12 mouse cellular contexts compared by ENCODE assay signal in the genomic region with DNA sequence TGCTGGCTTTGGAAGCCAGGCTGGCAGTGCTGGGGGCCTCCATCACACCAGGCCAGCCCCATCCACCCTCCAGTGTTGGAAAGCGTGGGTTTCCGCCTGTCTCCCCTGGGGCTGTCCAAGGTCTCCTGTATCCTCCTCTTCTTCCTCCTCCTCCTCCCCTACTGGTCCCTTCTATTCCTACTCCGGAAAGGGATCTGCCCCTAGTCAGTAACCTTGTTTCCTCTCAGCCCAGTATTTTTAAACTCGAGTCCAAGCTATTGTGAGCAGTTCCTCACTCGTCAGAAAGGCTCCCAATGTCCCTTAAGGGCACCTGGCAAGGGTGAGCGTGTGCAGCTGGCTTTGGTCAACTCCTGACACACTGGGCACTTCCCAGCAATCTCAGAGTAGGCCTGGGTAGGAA. TPM values are rescaled to one million over a fixed set of nuclear protein-coding genes. Genes with fewer than 3 reads are reported as not detected.
DNase-seq lines count a peak whose midpoint lies in the region; ATAC-seq and TF ChIP-seq lines count a peak whose summit lies in the region.
"Had no signal": no experiment of that assay in that cellular context is flagged by ENCODE, and none has a peak within 500 bp of the region (broad histone marks: within the 10 kb centered on the region; RNA-seq: fewer than 3 reads in every experiment).

No protein-coding gene starts in this region.

- 61% methylated on average over 6 of the region's 6 CpGs for WGBS in heart, embryonic 11.5 days (ENCODE audit: insufficient replicate concordance)
- WGBS in spleen, adult 2 months: 23% methylated on average over 6 of the region's 6 CpGs
- WGBS in kidney, postnatal 0 days: 47% methylated on average over 6 of the region's 6 CpGs
- WGBS in stomach, embryonic 16.5 days: 66% methylated on average over 6 of the region's 6 CpGs
- 79% methylated on average over 6 of the region's 6 CpGs for WGBS in forebrain, embryonic 13.5 days

- TF ChIP-seq POLR2A in spleen, adult 2 months (IDR thresholded peaks at IDR 0.05; ENCODE audit: low read depth, low read length): no peak

- peak; percentile 98 for DNase-seq in heart, adult 11 months
- DNase-seq in spleen, adult 2 months (ENCODE audit: low read depth in 1 of 2, low spot score in 2 of 2): no peak
- no peak for DNase-seq in spleen, postnatal 14 days (ENCODE audit: low spot score in 2 of 2)
- peak; percentile 51 for DNase-seq in kidney, postnatal 0 days (ENCODE audit: low spot score)
- DNase-seq in urinary bladder, postnatal 4 days (ENCODE audit: low spot score in 2 of 2): no peak
- DNase-seq: forebrain, postnatal 0 days; lung, adult 2 months had no signal

- no peaks in the 10 kb centered on the region for H3K27me3 ChIP-seq in heart, embryonic 11.5 days (ENCODE audit: control insufficient read depth, insufficient read depth, low read length)
- H3K27me3 ChIP-seq in spleen, adult 2 months (ENCODE audit: control insufficient read depth, insufficient read depth, low read length): no peaks in the 10 kb centered on the region
- H3K27me3 ChIP-seq in kidney, postnatal 0 days (ENCODE audit: insufficient read depth, low read length): no peaks in the 10 kb centered on the region
- H3K27me3 ChIP-seq in stomach, embryonic 16.5 days (ENCODE audit: control insufficient read depth, insufficient read depth, low read length): no peaks in the 10 kb centered on the region
- H3K27me3 ChIP-seq in forebrain, embryonic 13.5 days: peaks cover 15% of the 10 kb centered on the region
- H3K27me3 ChIP-seq: hindbrain, embryonic 13.5 days had no signal

- H3K36me3 ChIP-seq in heart, embryonic 11.5 days (ENCODE audit: control insufficient read depth, insufficient read depth, low read length): no peaks in the 10 kb centered on the region; the same call in 1 of the 2 replicates
- peaks cover 9% of the 10 kb centered on the region for H3K36me3 ChIP-seq in spleen, adult 2 months (ENCODE audit: control insufficient read depth, insufficient read depth, low read length)
- H3K36me3 ChIP-seq in kidney, postnatal 0 days (ENCODE audit: insufficient read depth, low read length): no peaks in the 10 kb centered on the region
- no peaks in the 10 kb centered on the region for H3K36me3 ChIP-seq in stomach, embryonic 16.5 days (ENCODE audit: control insufficient read depth, insufficient read depth, low read length)
- no peaks in the 10 kb centered on the region for H3K36me3 ChIP-seq in forebrain, embryonic 13.5 days (ENCODE audit: poor library complexity, severe bottlenecking)
- H3K36me3 ChIP-seq: hindbrain, embryonic 13.5 days had no signal

- no peak overlapping the region for H3K4me2 ChIP-seq in heart, embryonic 11.5 days
- H3K4me2 ChIP-seq in kidney, postnatal 0 days (ENCODE audit: low read length): peak overlapping the region; percentile 22
- H3K4me2 ChIP-seq in stomach, embryonic 16.5 days (ENCODE audit: low read depth, low read length): no peak overlapping the region
- H3K4me2 ChIP-seq in forebrain, embryonic 13.5 days: no peak overlapping the region
- H3K4me2 ChIP-seq: hindbrain, embryonic 13.5 days had no signal

- H3K4me3 ChIP-seq in heart, embryonic 11.5 days (ENCODE audit: low read depth, low read length): no peak overlapping the region
- no peak overlapping the region for H3K4me3 ChIP-seq in spleen, adult 2 months (ENCODE audit: extremely low read depth, insufficient read depth, insufficient read length)
- no peak overlapping the region for H3K4me3 ChIP-seq in kidney, postnatal 0 days (replicated peaks; ENCODE audit: low read depth, low read length)
- H3K4me3 ChIP-seq in stomach, embryonic 16.5 days (replicated peaks; ENCODE audit: low read length): no peak overlapping the region
- H3K4me3 ChIP-seq in forebrain, embryonic 13.5 days: no peak overlapping the region
- H3K4me3 ChIP-seq: hindbrain, embryonic 13.5 days had no signal

- no peak overlapping the region for H3K9ac ChIP-seq in heart, embryonic 11.5 days (ENCODE audit: low read depth, low read length)
- no peak overlapping the region for H3K9ac ChIP-seq in kidney, postnatal 0 days (ENCODE audit: low read depth, low read length)
- peak overlapping the region; percentile 9; the same call in 1 of the 2 replicates for H3K9ac ChIP-seq in stomach, embryonic 16.5 days (ENCODE audit: low read length)
- H3K9ac ChIP-seq in forebrain, embryonic 13.5 days: no peak overlapping the region
- H3K9ac ChIP-seq: forebrain, postnatal 0 days; hindbrain, embryonic 13.5 days had no signal

- H3K27ac ChIP-seq in heart, embryonic 11.5 days (ENCODE audit: low read depth, low read length): no peak overlapping the region
- H3K27ac ChIP-seq in spleen, adult 2 months (ENCODE audit: insufficient read depth, low read length): peak overlapping the region; percentile 83
- peak overlapping the region; percentile 15 for H3K27ac ChIP-seq in kidney, postnatal 0 days
- peak overlapping the region; percentile 47 for H3K27ac ChIP-seq in stomach, embryonic 16.5 days (ENCODE audit: low read length)
- no peak overlapping the region for H3K27ac ChIP-seq in forebrain, embryonic 13.5 days
- H3K27ac ChIP-seq: hindbrain, embryonic 13.5 days had no signal

- no peaks in the 10 kb centered on the region for H3K9me3 ChIP-seq in heart, embryonic 11.5 days (replicated peaks; ENCODE audit: control insufficient read depth, low read length)
- no peaks in the 10 kb centered on the region for H3K9me3 ChIP-seq in kidney, postnatal 0 days (replicated peaks; ENCODE audit: low read length)
- no peaks in the 10 kb centered on the region for H3K9me3 ChIP-seq in stomach, embryonic 16.5 days (replicated peaks; ENCODE audit: control insufficient read depth, low read length)
- H3K9me3 ChIP-seq in forebrain, embryonic 13.5 days (replicated peaks): no peaks in the 10 kb centered on the region
- H3K9me3 ChIP-seq: hindbrain, embryonic 13.5 days had no signal

- peaks cover 19% of the 10 kb centered on the region for H3K4me1 ChIP-seq in heart, embryonic 11.5 days (ENCODE audit: control insufficient read depth, insufficient read depth, low read length)
- H3K4me1 ChIP-seq in spleen, adult 2 months (ENCODE audit: control insufficient read depth, insufficient read depth, insufficient read length): peaks cover 52% of the 10 kb centered on the region; the same call in 1 of the 2 replicates
- peaks cover 15% of the 10 kb centered on the region; the same call in 1 of the 2 replicates for H3K4me1 ChIP-seq in kidney, postnatal 0 days (replicated peaks; ENCODE audit: insufficient read depth, low read length)
- peaks cover 38% of the 10 kb centered on the region for H3K4me1 ChIP-seq in stomach, embryonic 16.5 days (ENCODE audit: control insufficient read depth, insufficient read depth, low read length)
- H3K4me1 ChIP-seq in forebrain, embryonic 13.5 days: peaks cover 23% of the 10 kb centered on the region

- no peak for TF ChIP-seq CTCF in spleen, adult 2 months (IDR thresholded peaks at IDR 0.05; ENCODE audit: extremely low read depth, insufficient read depth, insufficient read length, insufficient replicate concordance)
- no peak for TF ChIP-seq CTCF in kidney, postnatal 0 days (IDR thresholded peaks at IDR 0.05; ENCODE audit: low read depth)

- no peak for ATAC-seq in heart, embryonic 11.5 days (replicated peaks; ENCODE audit: insufficient number of reproducible peaks, low FRiP score, low TSS enrichment)
- no peak for ATAC-seq in kidney, postnatal 0 days (replicated peaks; ENCODE audit: low FRiP score, low read depth)
- ATAC-seq in stomach, embryonic 16.5 days (ENCODE audit: insufficient read depth, low FRiP score): no peak; the same call in 1 of the 2 replicates
- ATAC-seq in forebrain, embryonic 13.5 days: no peak
- ATAC-seq: forebrain, postnatal 0 days had no signal

RNA-seq across cellular contexts. Expression of a gene that starts 5.3 kb away (rescaled TPM):
- 1.6 TPM in 2 replicates for polyA plus RNA-seq in heart, embryonic 11.5 days (2014; fragmentation: Nextera tagmentation; extraction: Ambion mirVana)
- polyA plus RNA-seq in spleen, adult 2 months (2012; rRNA removed): 82.8 and 87.0 TPM in 2 replicates
- polyA plus RNA-seq in kidney, postnatal 0 days (2015; fragmentation: Nextera tagmentation; extraction: Ambion mirVana): 2.3 and 2.4 TPM in 2 replicates
- 4.2 TPM in 2 replicates for polyA plus RNA-seq in stomach, embryonic 16.5 days (2015; fragmentation: Nextera tagmentation; extraction: Ambion mirVana)
- 1.3 TPM in 2 replicates for polyA plus RNA-seq in forebrain, embryonic 13.5 days (2015; fragmentation: Nextera tagmentation; extraction: Ambion mirVana)

RNA-seq across cellular contexts. Expression of a gene that starts 6.6 kb away (rescaled TPM):
- polyA plus RNA-seq in heart, embryonic 11.5 days (2014; fragmentation: Nextera tagmentation; extraction: Ambion mirVana): 0.27 and 0.59 TPM in 2 replicates
- 0.16 and 0.54 TPM in 2 replicates for polyA plus RNA-seq in spleen, adult 2 months (2012; rRNA removed)
- polyA plus RNA-seq in kidney, postnatal 0 days (2015; fragmentation: Nextera tagmentation; extraction: Ambion mirVana): 0.49 TPM in 1 of 2 replicates, not detected in the other
- polyA plus RNA-seq in stomach, embryonic 16.5 days (2015; fragmentation: Nextera tagmentation; extraction: Ambion mirVana): 0.70 and 0.87 TPM in 2 replicates
- 0.27 and 0.33 TPM in 2 replicates for polyA plus RNA-seq in forebrain, embryonic 13.5 days (2015; fragmentation: Nextera tagmentation; extraction: Ambion mirVana)
- polyA plus RNA-seq: hindbrain, embryonic 13.5 days; lung, adult 2 months; midbrain, postnatal 0 days had no signal

Comparison
In these comparisons a context has a peak if more than half of its experiments do, and no peak if none do; other contexts are left out.
1. DNase-seq: peak in heart, adult 11 months (single experiment) and kidney, postnatal 0 days (single experiment); none in spleen, adult 2 months (0 of 2), spleen, postnatal 14 days (0 of 2) and urinary bladder, postnatal 4 days (0 of 2).
2. H3K27ac ChIP-seq: peak in spleen, adult 2 months (single experiment), kidney, postnatal 0 days (single experiment) and stomach, embryonic 16.5 days (single experiment); none in heart, embryonic 11.5 days (single experiment) and forebrain, embryonic 13.5 days (single experiment).
3. RNA of a gene that starts 5.3 kb away (polyA plus RNA-seq): 82.8 to 87.0 TPM in spleen, adult 2 months; 4.2 TPM in stomach, embryonic 16.5 days, 2.3 to 2.4 TPM in kidney, postnatal 0 days, 1.6 TPM in heart, embryonic 11.5 days and 1.3 TPM in forebrain, embryonic 13.5 days; every median in the first group is over 10 times any median in the second.